ENCODE assay signal across 8 mouse cellular contexts in the genomic region with DNA sequence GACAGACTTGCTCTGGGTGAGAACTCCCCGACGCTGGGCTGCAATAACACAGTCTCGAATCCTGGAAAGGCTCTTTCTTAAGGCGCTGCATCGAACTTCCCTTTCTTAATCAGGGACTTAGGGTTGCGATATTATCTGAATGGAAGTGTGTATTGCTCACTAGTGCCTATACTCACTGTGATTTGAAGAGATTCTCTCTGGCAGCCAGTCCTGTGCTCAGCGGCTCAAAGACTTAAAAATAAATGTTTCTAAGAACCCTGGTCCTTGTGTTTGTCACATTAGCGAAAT. TPM values are rescaled to one million over a fixed set of nuclear protein-coding genes. Genes with fewer than 3 reads are reported as not detected.
DNase-seq lines count a peak whose midpoint lies in the region; ATAC-seq and TF ChIP-seq lines count a peak whose summit lies in the region.

No protein-coding gene starts in this region.

- DNase-seq in kidney, adult 11 months, result no peak
- DNase-seq in intestine, embryonic 14.5 days (ENCODE audit: low spot score), result no peak
- DNase-seq in midbrain, postnatal 0 days (ENCODE audit: low spot score), result no peak
- no peak for DNase-seq in cerebellum, adult 11-12 months
- no peak for DNase-seq in left cerebral cortex, postnatal 10 days (ENCODE audit: extremely low spot score in 1 of 2, low spot score in 2 of 2)
- DNase-seq in adrenal gland, postnatal 4 days (ENCODE audit: low spot score in 2 of 2), result no peak

- H3K4me3 ChIP-seq in kidney, embryonic 16.5 days (ENCODE audit: low read length), result peak overlapping the region; percentile 77
- peak overlapping the region; percentile 60 for H3K4me3 ChIP-seq in embryonic fibroblast, embryonic 13.5 days (ENCODE audit: insufficient read depth, low read length)
- H3K4me3 ChIP-seq in intestine, embryonic 14.5 days (ENCODE audit: low read depth, low read length), result peak overlapping the region; percentile 64
- H3K4me3 ChIP-seq in midbrain, postnatal 0 days (ENCODE audit: low read depth, low read length), result peak overlapping the region; percentile 84

- H3K9ac ChIP-seq in kidney, embryonic 16.5 days (replicated peaks; ENCODE audit: low read length), result peak overlapping the region; percentile 82; the same call in 1 of the 2 replicates
- H3K9ac ChIP-seq in intestine, embryonic 14.5 days (ENCODE audit: low read length), result no peak overlapping the region
- H3K9ac ChIP-seq in midbrain, postnatal 0 days (replicated peaks; ENCODE audit: low read length, poor library complexity, severe bottlenecking), result peak overlapping the region; percentile 68; the same call in 1 of the 2 replicates

- H3K27me3 ChIP-seq in kidney, embryonic 16.5 days (ENCODE audit: insufficient read depth, low read length), result peaks cover 6% of the 10 kb centered on the region
- H3K27me3 ChIP-seq in intestine, embryonic 14.5 days (replicated peaks; ENCODE audit: control insufficient read depth, insufficient read depth, low read length), result no peaks in the 10 kb centered on the region; the same call in 1 of the 2 replicates
- H3K27me3 ChIP-seq in midbrain, postnatal 0 days (ENCODE audit: insufficient read depth, low read length), result peaks cover 10% of the 10 kb centered on the region; the same call in 1 of the 2 replicates

- H3K4me2 ChIP-seq in kidney, embryonic 16.5 days (replicated peaks; ENCODE audit: low read depth, low read length), result peak overlapping the region; percentile 92
- H3K4me2 ChIP-seq in intestine, embryonic 14.5 days (ENCODE audit: low read length), result peak overlapping the region; percentile 63
- peak overlapping the region; percentile 98 for H3K4me2 ChIP-seq in midbrain, postnatal 0 days (ENCODE audit: low read depth, low read length, poor library complexity, severe bottlenecking)

- intact Hi-C loops in left cerebral cortex, postnatal 10 days (cut with DNase I), result loop anchor here (10.0 kb wide), 2 partner anchors 336 to 496 kb away; no protein-coding TSS in a partner anchor

- no peak for TF ChIP-seq CTCF in embryonic fibroblast, embryonic 13.5 days (IDR thresholded peaks at IDR 0.05; ENCODE audit: borderline replicate concordance, insufficient read depth, low read length)
- TF ChIP-seq CTCF in midbrain, postnatal 0 days (IDR thresholded peaks at IDR 0.05), result no peak

- H3K27ac ChIP-seq in kidney, embryonic 16.5 days (ENCODE audit: low read length), result no peak overlapping the region
- no peak overlapping the region for H3K27ac ChIP-seq in embryonic fibroblast, embryonic 13.5 days (ENCODE audit: insufficient read depth, low read length)
- H3K27ac ChIP-seq in intestine, embryonic 14.5 days (ENCODE audit: low read depth), result no peak overlapping the region
- H3K27ac ChIP-seq in midbrain, postnatal 0 days (ENCODE audit: low read depth, low read length), result no peak overlapping the region

- no peaks in the 10 kb centered on the region for H3K9me3 ChIP-seq in kidney, embryonic 16.5 days (ENCODE audit: low read length)
- H3K9me3 ChIP-seq in intestine, embryonic 14.5 days (ENCODE audit: control insufficient read depth, low read length), result no peaks in the 10 kb centered on the region
- H3K9me3 ChIP-seq in midbrain, postnatal 0 days (ENCODE audit: low read length), result no peaks in the 10 kb centered on the region

- TF ChIP-seq POLR2A in embryonic fibroblast, embryonic 13.5 days (IDR thresholded peaks at IDR 0.05; ENCODE audit: low read depth, low read length), result no peak

- peaks cover 8% of the 10 kb centered on the region for H3K4me1 ChIP-seq in kidney, embryonic 16.5 days (ENCODE audit: insufficient read depth, low read length)
- H3K4me1 ChIP-seq in embryonic fibroblast, embryonic 13.5 days (ENCODE audit: control insufficient read depth, insufficient read depth, low read length), result peaks cover 3% of the 10 kb centered on the region; the same call in 1 of the 2 replicates
- H3K4me1 ChIP-seq in intestine, embryonic 14.5 days (replicated peaks; ENCODE audit: control insufficient read depth, insufficient read depth, low read length), result peaks cover 2% of the 10 kb centered on the region; the same call in 1 of the 2 replicates
- H3K4me1 ChIP-seq in midbrain, postnatal 0 days (ENCODE audit: insufficient read depth, low read length), result no peaks in the 10 kb centered on the region

- no peak for ATAC-seq in kidney, embryonic 16.5 days (ENCODE audit: low FRiP score, low TSS enrichment)
- no peak for ATAC-seq in intestine, embryonic 14.5 days (replicated peaks; ENCODE audit: low FRiP score, low TSS enrichment, low read depth)
- ATAC-seq in midbrain, postnatal 0 days (ENCODE audit: low FRiP score), result no peak

- WGBS in kidney, embryonic 16.5 days, result 40% methylated on average over 8 of the region's 8 CpGs
- WGBS in intestine, embryonic 14.5 days, result 43% methylated on average over 8 of the region's 8 CpGs
- 33% methylated on average over 8 of the region's 8 CpGs for WGBS in midbrain, postnatal 0 days

- no peaks in the 10 kb centered on the region for H3K36me3 ChIP-seq in kidney, embryonic 16.5 days (ENCODE audit: insufficient read depth, low read length)
- no peaks in the 10 kb centered on the region for H3K36me3 ChIP-seq in intestine, embryonic 14.5 days (ENCODE audit: control insufficient read depth, insufficient read depth, low read length)
- no peaks in the 10 kb centered on the region for H3K36me3 ChIP-seq in midbrain, postnatal 0 days (ENCODE audit: insufficient read depth, low read length)

RNA-seq across cellular contexts. Expression of gene Slc4a4, which starts 1.7 kb away (rescaled TPM):
- 11.1 and 12.7 TPM in 2 replicates for polyA plus RNA-seq in kidney, embryonic 16.5 days (2015; fragmentation: Nextera tagmentation; extraction: Ambion mirVana)
- polyA plus RNA-seq in embryonic fibroblast, embryonic 13.5 days (2011; ENCODE audit: insufficient read length, low read depth, missing spikeins), result 6.2 and 6.6 TPM in 2 replicates
- 4.0 and 5.9 TPM in 2 replicates for polyA plus RNA-seq in intestine, embryonic 14.5 days (2014; fragmentation: Nextera tagmentation; extraction: Ambion mirVana)
- 57.3 and 61.6 TPM in 2 replicates for total RNA-seq in midbrain, postnatal 0 days (2014; rRNA removed)
- 16.7 and 17.4 TPM in 2 replicates for polyA plus RNA-seq in midbrain, postnatal 0 days (2015; fragmentation: Nextera tagmentation; extraction: Ambion mirVana)
- total RNA-seq in left cerebral cortex, postnatal 10 days (2021), result 100 to 1,000 TPM; 101 to 106 TPM
- total RNA-seq in adrenal gland, postnatal 4 days (2021), result 10 to 100 TPM; 23.3 to 45.1 TPM
